8 mouse cellular contexts compared by ENCODE assay signal in genomic region chr6:14900579-14901021, GRCm38 (mm10). TPM values are rescaled to one million over a fixed set of nuclear protein-coding genes. Genes with fewer than 3 reads are reported as not detected.
DNase-seq lines count a peak whose midpoint lies in the region; ATAC-seq and TF ChIP-seq lines count a peak whose summit lies in the region.

No protein-coding gene starts in this region.

- H3K9ac ChIP-seq in hindbrain, postnatal 0 days (replicated peaks; ENCODE audit: low read length), result peak overlapping the region; percentile 69; the same call in 1 of the 2 replicates
- H3K9ac ChIP-seq in stomach, embryonic 15.5 days, result peak overlapping the region; percentile 78

- H3K27me3 ChIP-seq in hindbrain, postnatal 0 days (ENCODE audit: insufficient read depth, low read length), result no peaks in the 10 kb centered on the region
- H3K27me3 ChIP-seq in midbrain, embryonic 10.5 days (ENCODE audit: low read depth, poor library complexity, severe bottlenecking), result peaks cover 18% of the 10 kb centered on the region
- no peaks in the 10 kb centered on the region for H3K27me3 ChIP-seq in stomach, embryonic 15.5 days (replicated peaks)

- peak overlapping the region; percentile 71 for H3K4me3 ChIP-seq in hindbrain, postnatal 0 days (ENCODE audit: low read length)
- H3K4me3 ChIP-seq in midbrain, embryonic 10.5 days, result peak overlapping the region; percentile 83
- peak overlapping the region; percentile 71 for H3K4me3 ChIP-seq in stomach, embryonic 15.5 days (replicated peaks)

- intact Hi-C loops in left cerebral cortex, postnatal 14 days (cut with DNase I), result loop anchor here (5.0 to 10.0 kb wide), 3 partner anchors 894 to 1897 kb away; no protein-coding TSS in a partner anchor

- H3K36me3 ChIP-seq in hindbrain, postnatal 0 days (ENCODE audit: insufficient read depth, low read length), result no peaks in the 10 kb centered on the region
- no peaks in the 10 kb centered on the region for H3K36me3 ChIP-seq in midbrain, embryonic 10.5 days
- no peaks in the 10 kb centered on the region for H3K36me3 ChIP-seq in stomach, embryonic 15.5 days

- H3K27ac ChIP-seq in hindbrain, postnatal 0 days, result peak overlapping the region; percentile 59
- peak overlapping the region; percentile 94 for H3K27ac ChIP-seq in midbrain, embryonic 10.5 days (replicated peaks)
- peak overlapping the region; percentile 91 for H3K27ac ChIP-seq in stomach, embryonic 15.5 days

- H3K4me1 ChIP-seq in hindbrain, postnatal 0 days (ENCODE audit: insufficient read depth, low read length), result peaks cover 9% of the 10 kb centered on the region
- peaks cover 57% of the 10 kb centered on the region for H3K4me1 ChIP-seq in midbrain, embryonic 10.5 days
- H3K4me1 ChIP-seq in stomach, embryonic 15.5 days, result peaks cover 21% of the 10 kb centered on the region

- TF ChIP-seq CTCF in hindbrain, postnatal 0 days (IDR thresholded peaks at IDR 0.05; ENCODE audit: low read depth), result no peak

- ATAC-seq in common myeloid progenitor, adult 5-6 weeks (replicated peaks; ENCODE audit: low read depth, poor library complexity, severe bottlenecking), result 0 out of 2 replicates have a peak, but pooled peaks have one; percentile 19
- ATAC-seq in hindbrain, postnatal 0 days, result peak; percentile 86
- peak; percentile 87 for ATAC-seq in stomach, embryonic 15.5 days (ENCODE audit: insufficient read depth, low FRiP score, low read depth)
- ATAC-seq in megakaryocyte progenitor cell, adult 5-6 weeks (replicated peaks; ENCODE audit: poor library complexity), result no peak

- under 1% methylated on average over 20 of the region's 20 CpGs for WGBS in hindbrain, postnatal 0 days
- WGBS in midbrain, embryonic 10.5 days, result 0% methylated on average over 20 of the region's 20 CpGs
- 0% methylated on average over 20 of the region's 20 CpGs for WGBS in stomach, embryonic 15.5 days

- DNase-seq in adrenal gland, adult 2 months, result peak; percentile 74
- DNase-seq in gastrocnemius, postnatal 10 days, result peak; percentile 45
- peak; percentile 85 for DNase-seq in hindbrain, postnatal 0 days (ENCODE audit: low spot score)
- DNase-seq in left cerebral cortex, postnatal 14 days (ENCODE audit: low spot score in 2 of 2), result peak; percentile 70
- DNase-seq in midbrain, embryonic 10.5 days (ENCODE audit: low spot score), result peak; percentile 85

- H3K4me2 ChIP-seq in hindbrain, postnatal 0 days (ENCODE audit: low read depth, low read length), result peak overlapping the region; percentile 98
- peak overlapping the region; percentile 77 for H3K4me2 ChIP-seq in stomach, embryonic 15.5 days

- no peaks in the 10 kb centered on the region for H3K9me3 ChIP-seq in hindbrain, postnatal 0 days (ENCODE audit: low read length)
- no peaks in the 10 kb centered on the region for H3K9me3 ChIP-seq in midbrain, embryonic 10.5 days (replicated peaks)
- no peaks in the 10 kb centered on the region for H3K9me3 ChIP-seq in stomach, embryonic 15.5 days

RNA-seq across cellular contexts. Expression of gene Foxp2, which starts 0.5 kb away (rescaled TPM):
- total RNA-seq in adrenal gland, adult 2 months (2021), result 1 to 10 TPM; 4.9 to 6.0 TPM
- polyA plus RNA-seq in adrenal gland, adult 2 months (2012; rRNA removed), result 2.4 and 2.9 TPM in 2 replicates
- total RNA-seq in common myeloid progenitor, adult 5-6 weeks (2017), result not detected in 2 replicates
- 1 to 10 TPM; 2.8 to 4.9 TPM for total RNA-seq in gastrocnemius, postnatal 10 days (2021)
- total RNA-seq in hindbrain, postnatal 0 days (2014; rRNA removed), result 42.0 and 69.7 TPM in 2 replicates
- 28.2 and 34.6 TPM in 2 replicates for polyA plus RNA-seq in hindbrain, postnatal 0 days (2015; fragmentation: Nextera tagmentation; extraction: Ambion mirVana)
- 10 to 100 TPM in 1 of 2 experiments, 1 to 10 TPM in 1; 7.2 to 12.0 TPM for total RNA-seq in left cerebral cortex, postnatal 14 days (2021)
- polyA plus RNA-seq in midbrain, embryonic 10.5 days (2016; fragmentation: Nextera tagmentation; extraction: Ambion mirVana), result 35.9 and 45.1 TPM in 2 replicates
- polyA plus RNA-seq in stomach, embryonic 15.5 days (2015; fragmentation: Nextera tagmentation; extraction: Ambion mirVana), result 30.2 and 34.6 TPM in 2 replicates
- not detected in 2 replicates for total RNA-seq in megakaryocyte progenitor cell, adult 5-6 weeks (2015)
- total RNA-seq in megakaryocyte progenitor cell, adult 5-6 weeks (2017), result not detected in 2 replicates
